Mouse (Mus musculus) layer of hippocampus, adult 8-10 months (tissue): ENCODE measurements at regions not wholly inside any gene's neighbourhood (a gene's known extent, or its start where the extent isn't known, plus 50 kb on each side); places are given as distances from the start of the nearest gene placed in this dataset.
A peak's percentile ranks its signal among the peaks of the same experiment; 100 is the strongest.

Experiments
- DNase-seq, 2 experiments: peaks; one replicate each; pipeline ENCODE4 v3.0.0; 2022; ENCODE audit warnings: low spot score in 2 of 2

GRCm38 (mm10) chr5:91828481-91828880 is 134.4 kb downstream of the Rchy1 start:
- DNase-seq: no peak

- peak; percentile 25 to 38 for DNase-seq
Observed at GRCm38 (mm10) chr5:91826636-91827035, 136.2 kb downstream of the Rchy1 start.

GRCm38 (mm10) chr5:91822844-91823576 is 139.9 kb downstream of the Rchy1 start:
- DNase-seq: no peak

GRCm38 (mm10) chr5:91818800-91819199 is 144.1 kb downstream of the Rchy1 start:
- DNase-seq: no peak

GRCm38 (mm10) chr5:91818195-91818594 is 144.7 kb downstream of the Rchy1 start:
- DNase-seq: no peak

- DNase-seq: no peak
Observed at GRCm38 (mm10) chr5:91816376-91816950, 146.4 kb downstream of the Rchy1 start.

GRCm38 (mm10) chr5:91814956-91815355 is 147.9 kb downstream of the Rchy1 start:
- DNase-seq: no peak

- DNase-seq: no peak
Observed at GRCm38 (mm10) chr5:91814417-91814762, 148.5 kb downstream of the Rchy1 start.

GRCm38 (mm10) chr5:91813547-91814416 is 149.1 kb downstream of the Rchy1 start:
- DNase-seq: no peak

GRCm38 (mm10) chr5:91807070-91808065 is 155.5 kb downstream of the Rchy1 start:
- DNase-seq: no peak

- DNase-seq: peak in 1 of 2 experiments; percentile 13
Observed at GRCm38 (mm10) chr5:91801297-91801980, 161.4 kb downstream of the Rchy1 start.

GRCm38 (mm10) chr5:91797362-91797761 is 165.5 kb downstream of the Rchy1 start:
- DNase-seq: no peak

GRCm38 (mm10) chr5:91792732-91793131 is 170.1 kb downstream of the Rchy1 start:
- DNase-seq: no peak

GRCm38 (mm10) chr5:91790412-91790811 is 172.5 kb downstream of the Rchy1 start:
- no peak for DNase-seq

- DNase-seq: no peak
Observed at GRCm38 (mm10) chr5:91783966-91784365, 178.9 kb downstream of the Rchy1 start.

GRCm38 (mm10) chr5:91776971-91777370 is 185.9 kb downstream of the Rchy1 start:
- DNase-seq: no peak

- DNase-seq: no peak
Observed at GRCm38 (mm10) chr5:91774065-91774464, 188.8 kb downstream of the Rchy1 start.

GRCm38 (mm10) chr5:91767886-91768285 is 195.0 kb downstream of the Rchy1 start:
- DNase-seq: peak; percentile 9 to 15

GRCm38 (mm10) chr5:91767060-91767459 is 195.8 kb downstream of the Rchy1 start:
- no peak for DNase-seq

GRCm38 (mm10) chr5:91764621-91765020 is 198.2 kb downstream of the Rchy1 start:
- no peak for DNase-seq
